Mouse (Mus musculus): ENCODE measurements around the gene Prelid3b.

Gene Prelid3b

GRCm38 (mm10) chr2:174472818-174473549 lies at the start of gene Prelid3b:
Gene Prelid3b (minus strand): TSS chr2:174473081.
- DNase-seq, result peak; percentile 99 to 100

GRCm38 (mm10) chr2:174522134-174522533 lies 49.3 kb upstream of the Prelid3b start:
- no peak for DNase-seq

- no peak for DNase-seq
Observed at GRCm38 (mm10) chr2:174517141-174518079, 44.5 kb upstream of the Prelid3b start.

- DNase-seq, result no peak
Observed at GRCm38 (mm10) chr2:174514887-174515286, 42.0 kb upstream of the Prelid3b start.

- no peak for DNase-seq
Observed at GRCm38 (mm10) chr2:174513827-174514226, 40.9 kb upstream of the Prelid3b start.

GRCm38 (mm10) chr2:174509825-174510224 lies 36.9 kb upstream of the Prelid3b start:
- no peak for DNase-seq

- DNase-seq, result no peak
Observed at GRCm38 (mm10) chr2:174507998-174508397, 35.1 kb upstream of the Prelid3b start.

GRCm38 (mm10) chr2:174502831-174503460 lies 30.1 kb upstream of the Prelid3b start:
- no peak for DNase-seq

- no peak for DNase-seq
Observed at GRCm38 (mm10) chr2:174502321-174502720, 29.4 kb upstream of the Prelid3b start.

- no peak for DNase-seq
Observed at GRCm38 (mm10) chr2:174501517-174501916, 28.6 kb upstream of the Prelid3b start.

GRCm38 (mm10) chr2:174500814-174501503 lies 28.1 kb upstream of the Prelid3b start:
- DNase-seq, result no peak

- no peak for DNase-seq
Observed at GRCm38 (mm10) chr2:174492858-174493257, 20.0 kb upstream of the Prelid3b start.

GRCm38 (mm10) chr2:174487005-174487404 lies 14.1 kb upstream of the Prelid3b start:
- DNase-seq, result no peak

GRCm38 (mm10) chr2:174478746-174479145 lies 5.9 kb upstream of the Prelid3b start:
- DNase-seq, result no peak

- no peak for DNase-seq
Observed at GRCm38 (mm10) chr2:174477543-174478319, 4.8 kb upstream of the Prelid3b start.

GRCm38 (mm10) chr2:174473550-174473927 lies 658 bp upstream of the Prelid3b start:
- no peak for DNase-seq

- DNase-seq, result no peak
Observed at GRCm38 (mm10) chr2:174472407-174472806, 474 bp downstream of the Prelid3b start.

- no peak for DNase-seq
Observed at GRCm38 (mm10) chr2:174470786-174471405, 2.0 kb downstream of the Prelid3b start.

GRCm38 (mm10) chr2:174470333-174470732 lies 2.5 kb downstream of the Prelid3b start:
- DNase-seq, result no peak

GRCm38 (mm10) chr2:174463789-174464523 lies 8.9 kb downstream of the Prelid3b start, which contains the start of gene Atp5e:
Gene Atp5e (minus strand): TSS chr2:174464105.
- DNase-seq, result peak; percentile 98

GRCm38 (mm10) chr2:174463370-174463769 lies 9.5 kb downstream of the Prelid3b start:
- DNase-seq, result no peak

Data from cerebellum, postnatal 25 days (tissue).